Mouse (Mus musculus) thymus, postnatal 10 days (tissue): ENCODE measurements around the gene Gm8247.
"Not testable (repeated sequence)": the region's sequence is repeated elsewhere in the genome, so short reads cannot be mapped to it uniquely, and the experiment has no call there.

Experiments used
- DNase-seq, 2 experiments: peaks; one replicate each; pipeline ENCODE4 v3.0.0; 2021; ENCODE audit warnings: low spot score in 2 of 2

Gene Gm8247

DNA sequence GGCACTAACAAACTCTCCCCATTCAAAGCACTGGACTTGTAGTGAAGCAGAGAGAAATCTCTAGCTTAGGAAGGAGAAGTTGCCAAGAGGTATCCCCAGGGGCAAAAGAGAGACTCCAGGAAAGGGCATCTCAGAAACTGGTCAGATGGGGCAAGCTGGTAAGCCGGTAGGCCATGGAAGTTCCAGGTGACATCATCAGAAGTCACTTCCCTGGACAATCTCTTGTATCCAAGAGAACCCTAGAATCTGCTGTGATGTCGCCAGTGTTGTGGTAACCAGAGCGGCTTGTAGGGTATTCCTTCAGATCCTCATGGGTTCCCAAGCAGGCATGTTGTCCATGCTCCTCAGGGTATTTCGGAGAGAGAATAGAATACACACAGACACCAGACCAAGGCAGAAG lies at the start of gene Gm8247:
Gene Gm8247, plus strand, starts transcription at position 301 of the 400 bp plus-strand sequence.
- DNase-seq: not testable (repeated sequence)

DNA sequence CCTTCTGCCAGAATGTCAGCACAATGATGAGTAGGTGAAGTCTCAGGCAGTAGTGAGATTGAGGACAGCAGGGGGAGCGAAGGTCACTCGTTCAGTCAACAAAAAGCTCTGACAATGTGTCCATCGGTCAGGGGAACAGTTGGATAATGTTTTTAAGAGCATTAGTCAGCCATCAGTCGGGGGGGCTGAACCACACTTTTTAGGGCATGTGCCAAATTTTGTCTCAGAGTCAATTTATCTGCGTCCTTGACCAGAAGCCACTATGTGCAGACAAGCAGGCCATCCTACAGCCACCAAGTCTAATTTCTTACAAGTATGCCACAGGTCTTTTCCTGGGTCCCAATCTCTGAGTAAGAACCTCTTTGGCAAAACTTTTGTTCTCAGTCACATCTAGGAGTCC lies 35.0 kb upstream of the Gm8247 start:
- not testable (repeated sequence) for DNase-seq

DNA sequence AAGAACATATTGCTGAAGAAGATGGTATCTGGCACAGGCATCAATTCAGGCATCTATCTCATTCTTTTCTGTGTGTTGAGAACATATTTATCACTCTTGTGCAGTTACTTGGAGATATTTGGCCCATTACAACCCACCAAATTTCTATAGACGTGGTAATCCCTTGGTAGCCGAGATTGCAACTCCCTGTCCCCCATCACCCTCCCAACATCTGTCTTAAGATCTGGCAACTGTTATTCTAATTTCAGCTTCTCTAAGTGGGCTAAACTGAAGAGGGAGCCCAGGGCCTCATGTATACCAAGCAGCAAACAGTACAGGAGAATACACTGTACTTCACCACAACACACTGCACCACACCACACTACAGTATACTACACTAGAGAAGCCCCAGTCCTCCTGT lies 8.8 kb downstream of the Gm8247 start:
- not testable (repeated sequence) for DNase-seq

DNA sequence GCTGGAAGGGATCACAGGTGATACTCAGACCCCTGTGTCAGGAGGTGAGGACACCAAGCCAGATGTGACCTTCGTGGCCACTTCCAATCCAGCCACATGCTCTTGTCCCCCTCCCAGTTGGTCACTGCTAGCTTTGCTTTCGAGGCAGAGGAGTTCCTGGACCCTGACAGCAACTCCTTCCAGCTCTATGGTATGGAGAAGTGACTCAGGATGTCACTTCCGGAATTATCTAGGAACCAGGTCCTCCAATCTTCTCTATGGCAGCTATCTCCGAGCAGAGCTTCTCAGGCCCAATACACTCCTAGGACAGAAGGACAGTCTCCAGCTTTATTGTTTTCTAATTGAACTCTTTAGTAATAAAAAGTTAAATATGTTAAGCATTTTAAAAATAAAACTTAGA lies 44.8 kb downstream of the Gm8247 start, which contains the start of gene Gm5624:
Gene Gm5624, minus strand, starts transcription at position 202 of the 400 bp plus-strand sequence.
- DNase-seq: not testable (repeated sequence)
